In genomic region chr7:25379551-25380351, GRCm38 (mm10) we compare ENCODE assay signal across 10 mouse cellular contexts. TPM values are rescaled to one million over a fixed set of nuclear protein-coding genes. Genes with fewer than 3 reads are reported as not detected.
A peak's percentile ranks its signal among the peaks of the same experiment; 100 is the strongest.
DNase-seq lines count a peak whose midpoint lies in the region; ATAC-seq lines count a peak whose summit lies in the region.
"Had no signal": no experiment of that assay in that cellular context is flagged by ENCODE, and none has a peak within 500 bp of the region (broad histone marks: within the 10 kb centered on the region; RNA-seq: fewer than 3 reads in every experiment).

No protein-coding gene starts in this region.

- H3K36me3 ChIP-seq in embryonic facial prominence, embryonic 14.5 days (ENCODE audit: control insufficient read depth, insufficient read depth, low read length) = peaks cover 19% of the 10 kb centered on the region
- H3K36me3 ChIP-seq in hindbrain, embryonic 11.5 days (ENCODE audit: control insufficient read depth, insufficient read depth, low read length) = no peaks in the 10 kb centered on the region
- peaks cover 12% of the 10 kb centered on the region for H3K36me3 ChIP-seq in midbrain, embryonic 16.5 days (ENCODE audit: control insufficient read depth, insufficient read depth, low read length)

- no peaks in the 10 kb centered on the region for H3K27me3 ChIP-seq in embryonic facial prominence, embryonic 14.5 days (replicated peaks; ENCODE audit: control insufficient read depth, insufficient read depth, low read length)
- H3K27me3 ChIP-seq in hindbrain, embryonic 11.5 days (ENCODE audit: control insufficient read depth, insufficient read depth, low read length) = peaks cover 2% of the 10 kb centered on the region; the same call in 1 of the 2 replicates
- H3K27me3 ChIP-seq in midbrain, embryonic 16.5 days (ENCODE audit: control insufficient read depth, insufficient read depth, low read depth, low read length) = no peaks in the 10 kb centered on the region

- H3K9ac ChIP-seq in embryonic facial prominence, embryonic 14.5 days (ENCODE audit: low read depth, low read length) = peak overlapping the region; percentile 56
- peak overlapping the region; percentile 45; the same call in 1 of the 2 replicates for H3K9ac ChIP-seq in hindbrain, embryonic 11.5 days (ENCODE audit: low read depth, low read length)
- peak overlapping the region; percentile 54 for H3K9ac ChIP-seq in midbrain, embryonic 16.5 days (ENCODE audit: low read depth, low read length)

- peaks cover 4% of the 10 kb centered on the region for H3K4me1 ChIP-seq in embryonic facial prominence, embryonic 14.5 days (ENCODE audit: control insufficient read depth, insufficient read depth, low read length)
- no peaks in the 10 kb centered on the region; the same call in 1 of the 2 replicates for H3K4me1 ChIP-seq in hindbrain, embryonic 11.5 days (replicated peaks; ENCODE audit: control insufficient read depth, insufficient read depth, low read length)
- peaks cover 12% of the 10 kb centered on the region for H3K4me1 ChIP-seq in midbrain, embryonic 16.5 days (ENCODE audit: control insufficient read depth, insufficient read depth, low read length)

- peak overlapping the region; percentile 62 for H3K4me2 ChIP-seq in embryonic facial prominence, embryonic 14.5 days (ENCODE audit: low read depth, low read length)
- peak overlapping the region; percentile 78 for H3K4me2 ChIP-seq in hindbrain, embryonic 11.5 days (replicated peaks; ENCODE audit: low read depth, low read length)
- H3K4me2 ChIP-seq in midbrain, embryonic 16.5 days (ENCODE audit: low read length) = peak overlapping the region; percentile 52

- H3K4me3 ChIP-seq in embryonic facial prominence, embryonic 14.5 days (ENCODE audit: low read depth, low read length) = peak overlapping the region; percentile 39
- peak overlapping the region; percentile 35 for H3K4me3 ChIP-seq in hindbrain, embryonic 11.5 days (ENCODE audit: low read depth, low read length)
- peak overlapping the region; percentile 23 for H3K4me3 ChIP-seq in midbrain, embryonic 16.5 days (ENCODE audit: low read depth, low read length)

- peak; percentile 62 for DNase-seq in adrenal gland, adult 2 months
- no peak for DNase-seq in adrenal gland, adult 8-10 months
- peak; percentile 90 for DNase-seq in T-cell, adult 2 months (ENCODE audit: low spot score)
- DNase-seq in embryonic facial prominence, embryonic 14.5 days (ENCODE audit: low spot score) = peak; percentile 86
- DNase-seq in hindbrain, embryonic 11.5 days (ENCODE audit: low spot score) = peak; percentile 78
- peak; percentile 56 for DNase-seq in liver
- DNase-seq in thymus, adult 18-20 months = peak; percentile 81 to 87

- ATAC-seq in embryonic facial prominence, embryonic 14.5 days (ENCODE audit: low read depth) = peak; percentile 60
- ATAC-seq in hindbrain, embryonic 11.5 days (ENCODE audit: low FRiP score) = peak; percentile 58
- ATAC-seq in midbrain, embryonic 16.5 days = peak; percentile 49

- no peak overlapping the region for H3K27ac ChIP-seq in embryonic facial prominence, embryonic 14.5 days (replicated peaks; ENCODE audit: low read depth, low read length)
- no peak overlapping the region for H3K27ac ChIP-seq in hindbrain, embryonic 11.5 days (ENCODE audit: low read depth, low read length)
- H3K27ac ChIP-seq in midbrain, embryonic 16.5 days (ENCODE audit: low read length) = no peak overlapping the region

- no peaks in the 10 kb centered on the region for H3K9me3 ChIP-seq in embryonic facial prominence, embryonic 14.5 days (ENCODE audit: control insufficient read depth, low read length)
- H3K9me3 ChIP-seq in hindbrain, embryonic 11.5 days (ENCODE audit: control insufficient read depth, low read length) = no peaks in the 10 kb centered on the region
- H3K9me3 ChIP-seq in midbrain, embryonic 16.5 days (replicated peaks; ENCODE audit: control insufficient read depth, low read length, poor library complexity, severe bottlenecking) = no peaks in the 10 kb centered on the region

- WGBS in embryonic facial prominence, embryonic 14.5 days = 3% methylated on average over 40 of the region's 42 CpGs
- 2% methylated on average over 30 of the region's 42 CpGs for WGBS in hindbrain, embryonic 11.5 days
- 2% methylated on average over 42 of the region's 42 CpGs for WGBS in midbrain, embryonic 16.5 days

RNA-seq across cellular contexts. Expression of gene Cnfn, which starts 10.2 kb away (rescaled TPM):
- not detected for total RNA-seq in adrenal gland, adult 2 months (2021)
- polyA plus RNA-seq in adrenal gland, adult 2 months (2012; rRNA removed) = 1.8 TPM in 1 of 2 replicates, not detected in the other
- total RNA-seq in adrenal gland, adult 8-10 months (2022) = not detected
- polyA plus RNA-seq in embryonic facial prominence, embryonic 14.5 days (2014; fragmentation: Nextera tagmentation; extraction: Ambion mirVana) = 17.7 and 80.3 TPM in 2 replicates
- polyA plus RNA-seq in hindbrain, embryonic 11.5 days (2014; fragmentation: Nextera tagmentation; extraction: Ambion mirVana) = not detected in 2 replicates
- polyA plus RNA-seq in midbrain, embryonic 16.5 days (2015; fragmentation: Nextera tagmentation; extraction: Ambion mirVana) = not detected in 2 replicates
- total RNA-seq: left cerebral cortex, adult 18-20 months had no signal

RNA-seq across cellular contexts. Expression of gene Lipe, which starts 18.8 kb away (rescaled TPM):
- total RNA-seq in adrenal gland, adult 2 months (2021) = 100 to 1,000 TPM; 372 to 462 TPM
- polyA plus RNA-seq in adrenal gland, adult 2 months (2012; rRNA removed) = 471 and 632 TPM in 2 replicates
- total RNA-seq in adrenal gland, adult 8-10 months (2022) = 100 to 1,000 TPM; 157 to 290 (median 256) TPM
- polyA plus RNA-seq in embryonic facial prominence, embryonic 14.5 days (2014; fragmentation: Nextera tagmentation; extraction: Ambion mirVana) = 4.2 and 4.9 TPM in 2 replicates
- 2.6 and 3.3 TPM in 2 replicates for polyA plus RNA-seq in hindbrain, embryonic 11.5 days (2014; fragmentation: Nextera tagmentation; extraction: Ambion mirVana)
- polyA plus RNA-seq in midbrain, embryonic 16.5 days (2015; fragmentation: Nextera tagmentation; extraction: Ambion mirVana) = 9.8 and 12.5 TPM in 2 replicates

RNA-seq across cellular contexts. Expression of gene Cxcl17, which starts 32.9 kb away (rescaled TPM):
- total RNA-seq in adrenal gland, adult 2 months (2021) = not detected
- not detected in 2 replicates for polyA plus RNA-seq in adrenal gland, adult 2 months (2012; rRNA removed)
- not detected for total RNA-seq in adrenal gland, adult 8-10 months (2022)
- polyA plus RNA-seq in embryonic facial prominence, embryonic 14.5 days (2014; fragmentation: Nextera tagmentation; extraction: Ambion mirVana) = 0.85 and 1.9 TPM in 2 replicates
- polyA plus RNA-seq in hindbrain, embryonic 11.5 days (2014; fragmentation: Nextera tagmentation; extraction: Ambion mirVana) = 0.28 TPM in 1 of 2 replicates, not detected in the other
- polyA plus RNA-seq in midbrain, embryonic 16.5 days (2015; fragmentation: Nextera tagmentation; extraction: Ambion mirVana) = 0.48 and 1.0 TPM in 2 replicates
- total RNA-seq: left cerebral cortex, adult 18-20 months had no signal
- polyA plus RNA-seq: C2C12 had no signal

Comparison
In these comparisons a context has a peak if more than half of its experiments do, and no peak if none do; other contexts are left out.
1. RNA of gene Lipe, which starts 18.8 kb away (polyA plus RNA-seq): 471 to 632 TPM in adrenal gland, adult 2 months; 9.8 to 12.5 TPM in midbrain, embryonic 16.5 days, 4.2 to 4.9 TPM in embryonic facial prominence, embryonic 14.5 days and 2.6 to 3.3 TPM in hindbrain, embryonic 11.5 days; every median in the first group is over 10 times any median in the second.
2. Peak in every context shown above with its lines, with median percentiles within 50 percentile points of each other: ATAC-seq, H3K4me2 ChIP-seq, H3K4me3 ChIP-seq and H3K9ac ChIP-seq.